Mouse (Mus musculus) cerebellum, adult 2 months (tissue): ENCODE data around the gene Zfp827. TPM values are rescaled to one million over a fixed set of nuclear protein-coding genes. Genes with fewer than 3 reads are reported as not detected.

Experiments
- DNase-seq, 2 experiments: peaks; one replicate each; pipeline ENCODE4 v3.0.0; 2021
- H3K27ac ChIP-seq: fragments of 200-500 bp; 2 replicates; pipeline ENCODE4 v1.5.1; 2012; ENCODE audit warnings: low read length, control low read depth, inconsistent platforms; ENCODE audit not compliant: insufficient read depth
- H3K27me3 ChIP-seq: fragments of 200-500 bp; 2 replicates; pipeline ENCODE4 v1.6.1; 2012; ENCODE audit warnings: inconsistent platforms, mild to moderate bottlenecking, low read length, moderate library complexity; ENCODE audit not compliant: control insufficient read depth, insufficient read depth
- H3K4me1 ChIP-seq: fragments of 200-500 bp; 2 replicates; pipeline ENCODE4 v1.6.1; 2011; ENCODE audit warnings: low read length; ENCODE audit not compliant: control insufficient read depth, insufficient read depth
- H3K4me3 ChIP-seq: fragments of 200-500 bp; replicated peaks from 2 replicates; pipeline ENCODE3; 2011; ENCODE audit warnings: mild to moderate bottlenecking, low read depth, low read length, control low read depth; ENCODE audit not compliant: insufficient read depth
- CTCF ChIP-seq: fragments of 200-500 bp; IDR thresholded peaks from 2 replicates; pipeline ENCODE4 v1.5.1; 2011; ENCODE audit warnings: low read depth, mild to moderate bottlenecking, control low read depth, low read length, moderate library complexity, borderline replicate concordance; ENCODE audit not compliant: insufficient read depth
- POLR2A ChIP-seq: fragments of 200-500 bp; IDR thresholded peaks from 2 replicates; pipeline ENCODE4 v1.6.1; 2011; ENCODE audit warnings: low read length, control low read depth, borderline replicate concordance; ENCODE audit not compliant: insufficient read depth
- WGBS: fragments of 180-500 bp; shearing (Covaris S2); methylation state at CpG from one replicate; pipeline ENCODE4 v1.1.7; 2018; 5-methylcytosine and 5-hydroxymethylcytosine counted together
- polyA plus RNA-seq: library from polyadenylated mRNA; depleted of rRNA; stranded (reverse); fragments of >200 nt; gene quantifications from 2 replicates; pipeline ENCODE4 v1.2.3, GENCODE M21; 2012; rRNA removed

Zfp827 gene
- polyA plus RNA-seq, 1 experiment, result 24.7 TPM

GRCm38 (mm10) chr8:79225586-79225985 is 197.3 kb downstream of the Zfp827 start:
- DNase-seq, result no peak
- no peak overlapping the region for H3K27ac ChIP-seq
- WGBS, result 88% methylated on average over 7 of the region's 7 CpGs
- H3K4me3 ChIP-seq, result no peak overlapping the region
- H3K4me1 ChIP-seq, result peaks cover 9% of the 10 kb centered on the region
- H3K27me3 ChIP-seq, result no peaks in the 10 kb centered on the region
- TF ChIP-seq POLR2A (no peak), CTCF (no peak)

- H3K27me3 ChIP-seq, result no peaks in the 10 kb centered on the region
- WGBS, result 98% methylated on average over 3 of the region's 3 CpGs
- DNase-seq, result no peak
- TF ChIP-seq POLR2A (no peak), CTCF (no peak)
- H3K27ac ChIP-seq, result no peak overlapping the region
- no peak overlapping the region for H3K4me3 ChIP-seq
- H3K4me1 ChIP-seq, result peaks cover 9% of the 10 kb centered on the region
These were observed 197.8 kb downstream of the Zfp827 start for GRCm38 (mm10) chr8:79226046-79226445.

- 65% methylated on average over 4 of the region's 4 CpGs for WGBS
- no peak for DNase-seq
- H3K27me3 ChIP-seq, result no peaks in the 10 kb centered on the region
- TF ChIP-seq POLR2A (no peak), CTCF (no peak)
- H3K4me1 ChIP-seq, result peaks cover 9% of the 10 kb centered on the region
- H3K27ac ChIP-seq, result no peak overlapping the region
- H3K4me3 ChIP-seq, result no peak overlapping the region
These were observed 199.0 kb downstream of the Zfp827 start for GRCm38 (mm10) chr8:79227194-79227593.

GRCm38 (mm10) chr8:79227916-79228315 is 199.7 kb downstream of the Zfp827 start:
- Histone ChIP-seq H3K27me3 (no peaks in the 10 kb centered on the region), H3K4me3 (no peak overlapping the region), H3K4me1 (peaks cover 2% of the 10 kb centered on the region), H3K27ac (no peak overlapping the region)
- WGBS, result 86% methylated on average over 3 of the region's 3 CpGs
- TF ChIP-seq POLR2A (no peak), CTCF (no peak)
- no peak for DNase-seq

- no peaks in the 10 kb centered on the region for H3K4me1 ChIP-seq
- no peak overlapping the region for H3K4me3 ChIP-seq
- TF ChIP-seq POLR2A, result no peak
- TF ChIP-seq CTCF, result no peak
- no peaks in the 10 kb centered on the region for H3K27me3 ChIP-seq
- no peak overlapping the region for H3K27ac ChIP-seq
- 90% methylated on average over 8 of the region's 8 CpGs for WGBS
- DNase-seq, result no peak
These were observed 201.1 kb downstream of the Zfp827 start for GRCm38 (mm10) chr8:79229266-79229888.

- 77% methylated on average over 3 of the region's 3 CpGs for WGBS
- H3K4me1 ChIP-seq, result no peaks in the 10 kb centered on the region
- no peaks in the 10 kb centered on the region for H3K27me3 ChIP-seq
- no peak overlapping the region for H3K27ac ChIP-seq
- H3K4me3 ChIP-seq, result no peak overlapping the region
- TF ChIP-seq POLR2A (no peak), CTCF (no peak)
- no peak for DNase-seq
These were observed 211.1 kb downstream of the Zfp827 start for GRCm38 (mm10) chr8:79239320-79239719.

- WGBS, result 46% methylated on average over 7 of the region's 7 CpGs
- H3K27me3 ChIP-seq, result no peaks in the 10 kb centered on the region
- no peak overlapping the region for H3K27ac ChIP-seq
- no peak overlapping the region for H3K4me3 ChIP-seq
- H3K4me1 ChIP-seq, result no peaks in the 10 kb centered on the region
- no peak for DNase-seq
- TF ChIP-seq CTCF (no peak), POLR2A (no peak)
These were observed 211.8 kb downstream of the Zfp827 start for GRCm38 (mm10) chr8:79239996-79240395.

Other genes starting within 250 kb of the Zfp827 start
- gene Lsm6, start 207.3 kb upstream of the Zfp827 start, polyA plus RNA-seq, result 102 and 120 TPM in 2 replicates
- gene 1700011L22Rik, start 220.1 kb downstream of the Zfp827 start, polyA plus RNA-seq, result 0.11 TPM in 1 of 2 replicates, not detected in the other